Comparison of ENCODE assay signal across 13 mouse cellular contexts in genomic region chr3:52862026-52862425, GRCm38 (mm10).
"Had no signal": no experiment of that assay in that cellular context is flagged by ENCODE, and none has a peak within 500 bp of the region (broad histone marks: within the 10 kb centered on the region; RNA-seq: fewer than 3 reads in every experiment).

No protein-coding gene starts in this region.

- H3K27me3 ChIP-seq: neural tube, embryonic 12.5 days had no signal

- ATAC-seq: midbrain, embryonic 16.5 days had no signal

- H3K4me2 ChIP-seq: lung, embryonic 14.5 days; midbrain, embryonic 12.5 days; neural tube, embryonic 12.5 days had no signal

- H3K4me3 ChIP-seq: midbrain, embryonic 10.5 days; midbrain, embryonic 12.5 days; neural tube, embryonic 12.5 days had no signal

- H3K4me1 ChIP-seq: midbrain, embryonic 12.5 days; neural tube, embryonic 12.5 days had no signal

- H3K27ac ChIP-seq: midbrain, embryonic 10.5 days; midbrain, embryonic 12.5 days; neural tube, embryonic 12.5 days had no signal

- H3K9me3 ChIP-seq: midbrain, embryonic 10.5 days; midbrain, embryonic 12.5 days; neural tube, embryonic 12.5 days had no signal

- H3K9ac ChIP-seq: lung, embryonic 14.5 days; midbrain, embryonic 12.5 days; neural tube, embryonic 12.5 days had no signal

- H3K36me3 ChIP-seq: midbrain, embryonic 10.5 days; midbrain, embryonic 12.5 days; neural tube, embryonic 12.5 days had no signal

- DNase-seq: lung, adult 18-20 months; lung, embryonic 14.5 days; lung, postnatal 10 days; lung, postnatal 4 days; midbrain, embryonic 14.5 days; right cerebral cortex, postnatal 14 days; thymus, adult 18-20 months; thymus, postnatal 14 days; thymus, postnatal 36 days had no signal
